Comparison of ENCODE assay signal across 9 mouse cellular contexts in genomic region chr11:98296277-98296676, GRCm38 (mm10). TPM values are rescaled to one million over a fixed set of nuclear protein-coding genes. Genes with fewer than 3 reads are reported as not detected.
DNase-seq lines count a peak whose midpoint lies in the region; ATAC-seq and TF ChIP-seq lines count a peak whose summit lies in the region.
"Had no signal": no experiment of that assay in that cellular context is flagged by ENCODE, and none has a peak within 500 bp of the region (broad histone marks: within the 10 kb centered on the region; RNA-seq: fewer than 3 reads in every experiment).

No protein-coding gene starts in this region.

- TF ChIP-seq POLR2A in testis, adult 2 months (IDR thresholded peaks at IDR 0.05; ENCODE audit: control insufficient read depth, low read depth, low read length) = no peak

- no peaks in the 10 kb centered on the region for H3K27me3 ChIP-seq in testis, adult 2 months (ENCODE audit: control insufficient read depth, insufficient read depth, low read length)
- peaks cover 25% of the 10 kb centered on the region for H3K27me3 ChIP-seq in hindbrain, embryonic 13.5 days
- H3K27me3 ChIP-seq in lung, postnatal 0 days (replicated peaks; ENCODE audit: insufficient read depth, low read length) = 0 out of 2 replicates have a peak, but pooled peaks cover 4% of the 10 kb centered on the region
- H3K27me3 ChIP-seq in stomach, embryonic 16.5 days (ENCODE audit: control insufficient read depth, insufficient read depth, low read length) = no peaks in the 10 kb centered on the region

- no peak for TF ChIP-seq EP300 in lung, postnatal 0 days (IDR thresholded peaks at IDR 0.05)

- no peak overlapping the region; the same call in 1 of the 2 replicates for H3K4me2 ChIP-seq in hindbrain, embryonic 13.5 days
- H3K4me2 ChIP-seq in lung, postnatal 0 days (replicated peaks; ENCODE audit: low read depth, low read length) = no peak overlapping the region
- no peak overlapping the region for H3K4me2 ChIP-seq in stomach, embryonic 16.5 days (ENCODE audit: low read depth, low read length)

- WGBS in hindbrain, embryonic 13.5 days = under 1% methylated on average over 5 of the region's 5 CpGs
- 8% methylated on average over 5 of the region's 5 CpGs for WGBS in lung, postnatal 0 days
- WGBS in stomach, embryonic 16.5 days = 12% methylated on average over 5 of the region's 5 CpGs

- peak; percentile 23; the same call in 1 of the 2 replicates for ATAC-seq in hindbrain, embryonic 13.5 days (ENCODE audit: low FRiP score)
- ATAC-seq in lung, postnatal 0 days = 0 out of 2 replicates have a peak, but pooled peaks have one; percentile 25
- ATAC-seq in stomach, embryonic 16.5 days (ENCODE audit: insufficient read depth, low FRiP score) = 0 out of 2 replicates have a peak, but pooled peaks have one; percentile 26

- TF ChIP-seq CTCF in testis, adult 2 months (IDR thresholded peaks at IDR 0.05; ENCODE audit: control insufficient read depth, insufficient read depth, insufficient replicate concordance, low read depth, low read length) = no peak
- peak; percentile 73 for TF ChIP-seq CTCF in lung, postnatal 0 days (IDR thresholded peaks at IDR 0.05)

- H3K9me3 ChIP-seq in hindbrain, embryonic 13.5 days = no peaks in the 10 kb centered on the region
- H3K9me3 ChIP-seq in lung, postnatal 0 days (ENCODE audit: low read length) = no peaks in the 10 kb centered on the region
- no peaks in the 10 kb centered on the region for H3K9me3 ChIP-seq in stomach, embryonic 16.5 days (replicated peaks; ENCODE audit: control insufficient read depth, low read length)

- H3K4me1 ChIP-seq in testis, adult 2 months (ENCODE audit: control insufficient read depth, insufficient read depth, low read length) = peaks cover 15% of the 10 kb centered on the region
- peaks cover 59% of the 10 kb centered on the region for H3K4me1 ChIP-seq in hindbrain, embryonic 13.5 days (replicated peaks)
- H3K4me1 ChIP-seq in lung, postnatal 0 days (ENCODE audit: insufficient read depth, low read depth, low read length) = 0 out of 2 replicates have a peak, but pooled peaks cover 3% of the 10 kb centered on the region
- peaks cover 16% of the 10 kb centered on the region for H3K4me1 ChIP-seq in stomach, embryonic 16.5 days (ENCODE audit: control insufficient read depth, insufficient read depth, low read length)

- H3K27ac ChIP-seq in testis, adult 2 months (ENCODE audit: control insufficient read depth, insufficient read depth, low read depth, low read length) = no peak overlapping the region
- H3K27ac ChIP-seq in hindbrain, embryonic 13.5 days = peak overlapping the region; percentile 0; the same call in 1 of the 2 replicates
- no peak overlapping the region for H3K27ac ChIP-seq in lung, postnatal 0 days (ENCODE audit: low read length)
- no peak overlapping the region for H3K27ac ChIP-seq in stomach, embryonic 16.5 days (ENCODE audit: low read length)

- peak overlapping the region; percentile 57 for H3K4me3 ChIP-seq in testis, adult 2 months (ENCODE audit: control insufficient read depth, low read depth, low read length)
- H3K4me3 ChIP-seq in hindbrain, embryonic 13.5 days = no peak overlapping the region
- no peak overlapping the region for H3K4me3 ChIP-seq in lung, postnatal 0 days (ENCODE audit: low read depth, low read length)
- no peak overlapping the region for H3K4me3 ChIP-seq in stomach, embryonic 16.5 days (replicated peaks; ENCODE audit: low read length)

- H3K36me3 ChIP-seq in testis, adult 2 months (ENCODE audit: control insufficient read depth, insufficient read depth, low read length) = no peaks in the 10 kb centered on the region
- no peaks in the 10 kb centered on the region for H3K36me3 ChIP-seq in hindbrain, embryonic 13.5 days
- no peaks in the 10 kb centered on the region for H3K36me3 ChIP-seq in lung, postnatal 0 days (ENCODE audit: insufficient read depth, low read length)
- no peaks in the 10 kb centered on the region for H3K36me3 ChIP-seq in stomach, embryonic 16.5 days (ENCODE audit: control insufficient read depth, insufficient read depth, low read length)

- peak; percentile 41 for DNase-seq in adrenal gland, postnatal 14 days
- no peak for DNase-seq in adrenal gland, adult 8-10 months
- DNase-seq in testis, postnatal 10 days (ENCODE audit: low spot score) = no peak
- peak; percentile 44 for DNase-seq in lung, postnatal 0 days (ENCODE audit: low spot score)
- no peak for DNase-seq in spleen, postnatal 36 days (ENCODE audit: low spot score in 2 of 2)

- no peak overlapping the region for H3K9ac ChIP-seq in hindbrain, embryonic 13.5 days
- no peak overlapping the region for H3K9ac ChIP-seq in lung, postnatal 0 days (replicated peaks; ENCODE audit: low read depth)
- no peak overlapping the region for H3K9ac ChIP-seq in stomach, embryonic 16.5 days (ENCODE audit: low read length)

RNA-seq across cellular contexts. Expression of gene Neurod2, which starts 33.2 kb away (rescaled TPM):
- 0.15 TPM in 1 of 2 replicates, not detected in the other for total RNA-seq in adrenal gland, postnatal 14 days (2021)
- not detected for total RNA-seq in adrenal gland, adult 8-10 months (2022)
- polyA plus RNA-seq in testis, adult 2 months (2012; rRNA removed) = not detected in 2 replicates
- 24.6 and 30.7 TPM in 2 replicates for polyA plus RNA-seq in hindbrain, embryonic 13.5 days (2015; fragmentation: Nextera tagmentation; extraction: Ambion mirVana)
- polyA plus RNA-seq in lung, postnatal 0 days (2015; fragmentation: Nextera tagmentation; extraction: Ambion mirVana) = not detected in 2 replicates
- polyA plus RNA-seq in stomach, embryonic 16.5 days (2015; fragmentation: Nextera tagmentation; extraction: Ambion mirVana) = 0.06 TPM in 1 of 2 replicates, not detected in the other
- polyA plus RNA-seq: C2C12 had no signal

RNA-seq across cellular contexts. Expression of gene Ppp1r1b, which starts 51.9 kb away (rescaled TPM):
- 0.63 and 0.68 TPM in 2 replicates for total RNA-seq in adrenal gland, postnatal 14 days (2021)
- under 1 TPM in 3 of 4 experiments, not detected in 1; 0.20 to 0.73 (median 0.56) TPM for total RNA-seq in adrenal gland, adult 8-10 months (2022)
- 0.58 and 1.1 TPM in 2 replicates for polyA plus RNA-seq in testis, adult 2 months (2012; rRNA removed)
- 1.1 and 2.4 TPM in 2 replicates for polyA plus RNA-seq in hindbrain, embryonic 13.5 days (2015; fragmentation: Nextera tagmentation; extraction: Ambion mirVana)
- 11.8 and 18.6 TPM in 2 replicates for polyA plus RNA-seq in lung, postnatal 0 days (2015; fragmentation: Nextera tagmentation; extraction: Ambion mirVana)
- 18.7 and 20.3 TPM in 2 replicates for polyA plus RNA-seq in stomach, embryonic 16.5 days (2015; fragmentation: Nextera tagmentation; extraction: Ambion mirVana)

Comparison
In these comparisons a context has a peak if more than half of its experiments do, and no peak if none do; other contexts are left out.
1. DNase-seq: peak in adrenal gland, postnatal 14 days (single experiment) and lung, postnatal 0 days (single experiment); none in adrenal gland, adult 8-10 months (single experiment), testis, postnatal 10 days (single experiment) and spleen, postnatal 36 days (0 of 2).
2. RNA of gene Neurod2, which starts 33.2 kb away (polyA plus RNA-seq): 24.6 to 30.7 TPM in hindbrain, embryonic 13.5 days; 0.06 TPM in stomach, embryonic 16.5 days, not detected in testis, adult 2 months and not detected in lung, postnatal 0 days; every median in the first group is over 10 times any median in the second.
3. Peak in every context shown above with its lines, with median percentiles within 50 percentile points of each other: ATAC-seq.